Mouse (Mus musculus): Measurements from ENCODE around the gene Gm11172. TPM values are rescaled to one million over a fixed set of nuclear protein-coding genes. Genes with fewer than 3 reads are reported as not detected.

Gene Gm11172
- polyA plus RNA-seq, 1 experiment from 2014 or later, result not detected

DNA sequence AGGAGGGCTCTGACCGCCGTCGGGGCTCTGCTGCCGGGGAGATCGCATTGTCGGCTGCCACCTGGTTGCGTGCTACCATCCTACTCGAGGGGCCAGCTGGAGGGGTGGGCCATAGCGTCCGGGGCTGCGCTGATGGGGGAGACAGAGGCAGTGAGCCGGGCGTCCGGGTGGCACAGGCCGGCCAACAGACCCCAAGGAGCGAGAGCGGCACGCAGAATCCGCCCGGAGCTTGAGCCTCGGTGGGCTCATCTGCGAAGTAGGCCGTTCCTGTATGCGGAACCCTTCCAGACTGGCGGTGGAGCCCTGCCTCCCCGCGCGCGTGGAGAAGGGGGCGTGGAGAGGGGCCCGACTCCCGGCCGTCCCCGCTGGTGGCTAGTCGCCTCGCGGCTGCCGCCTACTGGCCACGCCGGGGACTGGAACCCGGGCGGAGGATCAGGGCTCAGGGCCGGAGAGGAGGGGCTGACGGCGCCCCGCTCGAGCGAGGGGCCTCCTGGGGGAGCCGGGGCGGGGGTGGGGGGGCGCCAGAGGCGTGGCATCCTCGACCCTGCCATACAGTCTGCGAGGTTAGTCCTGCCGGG lies 27.8 kb upstream of the Gm11172 start:
- Histone ChIP-seq H3K27me3 (ENCODE audit: insufficient read depth, low read length) (no peaks in the 10 kb centered on the region), H3K36me3 (ENCODE audit: insufficient read depth, low read length) (no peaks in the 10 kb centered on the region), H3K4me3 (ENCODE audit: low read length) (peak overlapping the region; percentile 75), H3K27ac (ENCODE audit: low read length) (peak overlapping the region; percentile 99), H3K9me3 (ENCODE audit: low read length) (no peaks in the 10 kb centered on the region), H3K9ac (replicated peaks; ENCODE audit: low read length) (peak overlapping the region; percentile 83), H3K4me2 (replicated peaks; ENCODE audit: low read depth, low read length) (peak overlapping the region; percentile 93), H3K4me1 (ENCODE audit: insufficient read depth, low read length) (peaks cover 38% of the 10 kb centered on the region)
- ATAC-seq (ENCODE audit: low FRiP score, low TSS enrichment), result peak; percentile 77
- WGBS, result under 1% methylated on average over 47 of the region's 55 CpGs

DNA sequence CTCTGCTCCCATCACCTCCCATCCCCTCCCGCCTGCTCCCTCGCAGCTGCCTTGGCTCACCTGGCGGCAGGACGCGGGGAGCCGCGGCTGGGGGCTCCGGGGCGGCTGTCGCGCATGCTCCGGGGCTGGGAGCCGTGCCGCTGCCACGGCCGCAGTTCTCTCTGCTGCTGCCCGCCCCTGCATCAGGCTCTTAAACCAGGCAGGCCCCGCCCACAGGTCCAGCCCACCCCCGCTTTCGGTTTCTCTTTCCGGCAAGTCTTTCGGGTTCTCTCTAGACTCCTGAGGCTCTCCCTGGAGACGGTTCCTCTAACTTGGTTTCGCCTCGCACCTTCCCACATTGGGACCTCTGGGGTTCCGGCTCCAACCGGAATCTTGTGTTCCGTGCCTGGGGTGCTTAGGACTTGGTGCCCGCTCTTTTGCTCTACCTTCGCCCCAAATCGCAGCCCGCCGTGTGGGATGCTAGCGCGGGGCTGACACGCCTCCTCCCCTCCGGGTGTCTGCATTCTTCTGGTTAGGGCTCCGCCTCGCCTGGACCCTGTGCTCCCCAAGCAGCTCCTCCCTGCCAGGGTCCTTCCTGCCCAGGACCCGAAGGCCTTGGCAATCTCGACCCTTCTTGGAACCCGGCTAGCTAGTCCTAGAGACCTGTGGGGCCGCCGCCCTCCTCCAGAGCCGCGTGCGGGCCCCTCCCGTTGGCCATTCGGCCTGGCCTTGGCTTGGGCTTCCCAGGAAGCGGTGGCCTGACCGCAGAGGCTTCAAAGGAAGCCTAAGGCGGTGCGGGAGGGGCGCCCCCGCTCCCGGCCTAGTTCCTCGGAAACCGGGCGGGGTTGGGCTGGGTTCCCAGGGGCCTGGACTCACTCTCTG lies 27.1 kb upstream of the Gm11172 start, which contains the start of gene Socs1:
TSS of gene Socs1 (minus strand) at position 166 of the 861 bp plus-strand sequence.
- WGBS, result under 1% methylated on average over 58 of the region's 59 CpGs
- peaks cover 38% of the 10 kb centered on the region for H3K4me1 ChIP-seq (ENCODE audit: insufficient read depth, low read length)

DNA sequence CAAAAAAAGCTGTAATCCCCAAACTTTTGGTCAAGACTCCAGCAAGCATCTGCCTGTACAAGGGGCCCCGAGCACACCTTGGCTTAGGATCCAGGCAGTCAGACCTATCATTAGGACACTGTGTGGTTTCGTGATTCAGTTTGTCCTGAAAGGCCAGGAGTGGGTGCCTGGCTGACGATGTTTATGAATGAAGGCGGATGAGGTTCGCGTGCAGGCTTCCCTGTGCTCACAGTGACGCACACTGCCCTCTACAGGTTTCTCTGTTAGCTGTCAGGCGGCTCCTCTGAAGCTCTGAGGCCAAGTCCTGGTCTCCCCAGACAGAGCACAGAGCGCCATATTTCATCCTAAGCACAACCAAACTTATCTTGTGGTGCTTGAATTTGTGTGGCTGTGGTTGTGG lies 26.4 kb upstream of the Gm11172 start:
- Histone ChIP-seq H3K9ac (replicated peaks; ENCODE audit: low read length) (peak overlapping the region; percentile 83), H3K27me3 (ENCODE audit: insufficient read depth, low read length) (no peaks in the 10 kb centered on the region), H3K4me2 (replicated peaks; ENCODE audit: low read depth, low read length) (peak overlapping the region; percentile 93), H3K9me3 (ENCODE audit: low read length) (no peaks in the 10 kb centered on the region), H3K36me3 (ENCODE audit: insufficient read depth, low read length) (no peaks in the 10 kb centered on the region), H3K27ac (ENCODE audit: low read length) (peak overlapping the region; percentile 99), H3K4me3 (ENCODE audit: low read length) (peak overlapping the region; percentile 75), H3K4me1 (ENCODE audit: insufficient read depth, low read length) (peaks cover 38% of the 10 kb centered on the region)
- peak; percentile 16 for ATAC-seq (ENCODE audit: low FRiP score, low TSS enrichment)
- WGBS, result 1% methylated on average over 9 of the region's 9 CpGs

More for the DNA sequence above, 27.1 kb upstream of the Gm11172 start, which contains the start of gene Socs1:
- H3K4me3 ChIP-seq (ENCODE audit: low read length), result peak within 1 kb of the TSS; percentile 75
- no peaks in the 10 kb centered on the region for H3K9me3 ChIP-seq (ENCODE audit: low read length)
- H3K36me3 ChIP-seq (ENCODE audit: insufficient read depth, low read length), result no peaks in the 10 kb centered on the region
- H3K4me2 ChIP-seq (replicated peaks; ENCODE audit: low read depth, low read length), result peak within 1 kb of the TSS; percentile 93
- H3K27ac ChIP-seq (ENCODE audit: low read length), result peak within 1 kb of the TSS; percentile 99
- peak within 1 kb of the TSS; percentile 83 for H3K9ac ChIP-seq (replicated peaks; ENCODE audit: low read length)
- H3K27me3 ChIP-seq (ENCODE audit: insufficient read depth, low read length), result no peaks in the 10 kb centered on the region
- ATAC-seq (ENCODE audit: low FRiP score, low TSS enrichment), result peak; percentile 88

DNA sequence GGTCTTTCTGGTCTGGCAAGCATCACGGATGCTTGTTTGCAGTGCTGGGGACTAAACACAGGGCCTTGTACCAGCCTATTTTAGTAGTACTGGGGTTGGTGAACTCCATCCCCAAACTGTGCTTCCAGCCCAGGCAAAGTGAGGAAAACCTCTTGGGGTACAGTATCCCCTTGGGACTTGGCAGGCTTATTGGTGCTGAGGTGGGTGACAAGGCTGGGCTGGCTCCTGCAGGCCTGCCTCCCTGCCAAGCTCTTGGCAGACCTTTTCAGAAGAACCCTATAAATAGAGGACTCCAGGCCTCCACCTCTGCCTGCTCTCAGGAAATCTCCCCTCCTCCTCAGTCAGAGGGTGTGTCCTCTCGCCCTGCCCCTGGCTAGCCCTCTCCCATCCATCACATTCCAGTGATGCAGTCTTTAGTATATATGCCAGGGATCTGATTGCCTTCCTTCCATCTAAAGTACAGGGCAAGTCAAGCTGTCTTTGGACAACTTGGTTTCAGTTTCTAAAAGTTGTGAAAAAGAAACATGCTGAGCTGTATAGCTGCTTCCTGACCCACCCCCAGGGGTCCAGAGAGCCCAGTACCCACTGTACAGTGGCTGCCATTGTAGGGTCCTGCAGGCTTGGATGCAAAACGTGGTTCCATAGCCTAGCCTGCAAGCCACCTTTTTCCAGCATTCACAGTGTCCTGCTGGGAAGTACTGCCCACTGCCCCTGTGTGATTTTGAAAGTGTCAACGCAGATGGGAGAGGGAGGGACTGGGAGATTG lies 25.8 kb upstream of the Gm11172 start:
- Histone ChIP-seq H3K4me2 (replicated peaks; ENCODE audit: low read depth, low read length) (no peak overlapping the region), H3K27ac (ENCODE audit: low read length) (peak overlapping the region; percentile 99), H3K36me3 (ENCODE audit: insufficient read depth, low read length) (no peaks in the 10 kb centered on the region), H3K4me1 (ENCODE audit: insufficient read depth, low read length) (peaks cover 32% of the 10 kb centered on the region), H3K9me3 (ENCODE audit: low read length) (no peaks in the 10 kb centered on the region), H3K4me3 (ENCODE audit: low read length) (no peak overlapping the region), H3K9ac (replicated peaks; ENCODE audit: low read length) (peak overlapping the region; percentile 33; the same call in 1 of the 2 replicates), H3K27me3 (ENCODE audit: insufficient read depth, low read length) (no peaks in the 10 kb centered on the region)
- no peak for ATAC-seq (ENCODE audit: low FRiP score, low TSS enrichment)
- WGBS, result 57% methylated on average over 4 of the region's 4 CpGs

DNA sequence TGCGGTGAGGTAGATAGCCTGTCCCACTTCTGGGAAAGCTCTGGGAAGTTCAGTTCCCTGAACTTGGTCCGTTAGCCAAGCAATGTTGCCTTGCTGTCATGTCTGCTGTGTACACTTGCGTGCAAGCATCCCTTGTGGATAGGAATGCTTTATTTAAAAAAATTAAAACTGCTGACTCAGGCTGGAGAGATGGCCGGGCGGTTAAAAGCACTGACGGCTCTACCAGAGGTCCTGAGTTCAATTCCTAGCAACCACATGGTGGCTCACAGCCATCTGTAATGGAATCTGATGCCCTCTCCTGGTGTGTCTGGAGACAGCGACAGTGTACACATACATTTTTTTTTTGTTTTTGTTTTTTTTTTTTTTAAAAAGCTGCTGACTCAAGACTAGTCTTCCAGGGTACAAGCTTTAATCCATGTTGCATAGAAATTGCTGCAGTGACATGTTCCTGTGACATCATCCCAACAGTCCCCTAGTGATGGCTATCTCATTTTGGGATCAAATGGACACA lies 25.1 kb upstream of the Gm11172 start:
- no peak overlapping the region for H3K27ac ChIP-seq (ENCODE audit: low read length)
- no peak overlapping the region for H3K9ac ChIP-seq (replicated peaks; ENCODE audit: low read length)
- no peak overlapping the region for H3K4me2 ChIP-seq (replicated peaks; ENCODE audit: low read depth, low read length)
- H3K4me1 ChIP-seq (ENCODE audit: insufficient read depth, low read length), result peaks cover 26% of the 10 kb centered on the region
- H3K36me3 ChIP-seq (ENCODE audit: insufficient read depth, low read length), result no peaks in the 10 kb centered on the region
- WGBS, result 75% methylated on average over 7 of the region's 7 CpGs
- H3K9me3 ChIP-seq (ENCODE audit: low read length), result no peaks in the 10 kb centered on the region
- H3K4me3 ChIP-seq (ENCODE audit: low read length), result no peak overlapping the region
- no peak for ATAC-seq (ENCODE audit: low FRiP score, low TSS enrichment)
- no peaks in the 10 kb centered on the region for H3K27me3 ChIP-seq (ENCODE audit: insufficient read depth, low read length)

DNA sequence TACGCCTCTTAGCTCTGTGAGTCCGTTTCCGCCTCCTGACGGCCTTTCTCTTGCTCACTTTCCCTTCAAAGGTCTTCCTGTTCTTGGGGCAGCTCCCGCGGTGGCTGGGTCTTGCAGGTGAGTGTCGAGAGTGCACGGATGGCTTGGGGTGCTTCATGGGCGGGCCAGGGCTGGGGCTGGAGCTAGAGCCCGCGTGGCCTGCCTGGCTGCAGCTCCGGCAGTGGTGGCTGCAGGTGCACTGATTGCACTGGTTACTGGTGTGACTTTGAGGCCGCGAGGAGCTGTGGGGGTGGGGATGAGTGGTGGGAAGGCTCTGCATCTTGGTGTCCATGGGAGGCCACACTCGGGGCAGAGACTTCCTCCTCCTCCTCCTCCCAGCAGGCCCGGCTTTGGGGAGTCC lies 24.4 kb upstream of the Gm11172 start, which contains the start of gene Tnp2:
TSS of gene Tnp2 (minus strand) at position 390 of the 400 bp plus-strand sequence.
- Histone ChIP-seq H3K4me3 (ENCODE audit: low read length) (no peak within 1 kb of the TSS), H3K36me3 (ENCODE audit: insufficient read depth, low read length) (no peaks in the 10 kb centered on the region), H3K4me1 (ENCODE audit: insufficient read depth, low read length) (peaks cover 19% of the 10 kb centered on the region), H3K27ac (ENCODE audit: low read length) (no peak within 1 kb of the TSS), H3K9me3 (ENCODE audit: low read length) (no peaks in the 10 kb centered on the region), H3K27me3 (ENCODE audit: insufficient read depth, low read length) (no peaks in the 10 kb centered on the region), H3K9ac (replicated peaks; ENCODE audit: low read length) (no peak within 1 kb of the TSS), H3K4me2 (replicated peaks; ENCODE audit: low read depth, low read length) (no peak within 1 kb of the TSS)
- 43% methylated on average over 16 of the region's 16 CpGs for WGBS
- ATAC-seq (ENCODE audit: low FRiP score, low TSS enrichment), result no peak

DNA sequence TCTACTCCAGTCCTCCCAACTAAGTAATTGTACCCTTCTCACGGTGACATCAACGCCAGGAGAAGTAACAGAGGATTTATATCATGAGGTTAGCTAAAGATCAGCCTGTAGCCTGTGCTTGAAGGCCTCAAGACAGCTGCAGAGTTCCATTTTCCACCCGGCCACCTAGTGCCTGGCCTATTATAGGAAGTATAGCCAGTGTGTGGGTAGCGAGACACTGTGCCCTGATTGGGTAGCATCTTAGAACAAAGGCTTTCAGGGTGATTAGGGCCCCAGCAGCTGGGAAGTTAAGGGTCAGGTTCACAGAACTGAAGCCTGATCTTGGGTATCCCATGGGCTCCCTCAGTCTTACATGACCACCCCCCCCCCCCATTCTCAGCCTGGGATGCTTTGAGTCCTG lies 23.8 kb upstream of the Gm11172 start:
- no peak overlapping the region for H3K27ac ChIP-seq (ENCODE audit: low read length)
- no peak overlapping the region for H3K4me2 ChIP-seq (replicated peaks; ENCODE audit: low read depth, low read length)
- H3K4me3 ChIP-seq (ENCODE audit: low read length), result no peak overlapping the region
- WGBS, result 41% methylated on average over 4 of the region's 4 CpGs
- H3K9me3 ChIP-seq (ENCODE audit: low read length), result no peaks in the 10 kb centered on the region
- H3K27me3 ChIP-seq (ENCODE audit: insufficient read depth, low read length), result no peaks in the 10 kb centered on the region
- no peaks in the 10 kb centered on the region for H3K36me3 ChIP-seq (ENCODE audit: insufficient read depth, low read length)
- H3K4me1 ChIP-seq (ENCODE audit: insufficient read depth, low read length), result peaks cover 13% of the 10 kb centered on the region
- H3K9ac ChIP-seq (replicated peaks; ENCODE audit: low read length), result no peak overlapping the region
- no peak for ATAC-seq (ENCODE audit: low FRiP score, low TSS enrichment)

DNA sequence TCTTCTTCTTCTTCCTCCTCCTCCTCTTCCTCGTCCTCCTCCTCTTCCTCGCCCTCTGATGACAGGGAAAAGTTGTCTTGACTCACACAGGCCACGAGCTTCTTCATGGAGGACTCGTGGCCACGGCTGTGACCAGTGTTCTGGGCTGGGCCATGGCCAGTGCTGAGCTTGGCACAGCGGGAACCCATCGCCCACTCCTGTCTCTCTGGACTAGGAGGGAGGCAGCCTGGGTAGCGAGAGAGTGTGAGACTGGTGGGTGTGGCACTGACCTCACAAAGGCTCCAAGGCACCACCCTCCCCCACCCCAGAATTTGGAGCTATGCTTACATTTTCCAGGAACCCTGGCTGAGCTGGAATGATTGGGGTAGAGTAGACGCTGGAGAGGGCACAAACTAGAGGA lies 22.0 kb upstream of the Gm11172 start, which contains the start of gene Prm3:
TSS of gene Prm3 (minus strand) at position 213 of the 400 bp plus-strand sequence.
- 70% methylated on average over 9 of the region's 9 CpGs for WGBS
- H3K27ac ChIP-seq (ENCODE audit: low read length), result no peak within 1 kb of the TSS
- no peak for ATAC-seq (ENCODE audit: low FRiP score, low TSS enrichment)
- no peak within 1 kb of the TSS for H3K9ac ChIP-seq (replicated peaks; ENCODE audit: low read length)
- H3K9me3 ChIP-seq (ENCODE audit: low read length), result no peaks in the 10 kb centered on the region
- no peaks in the 10 kb centered on the region for H3K27me3 ChIP-seq (ENCODE audit: insufficient read depth, low read length)
- no peak within 1 kb of the TSS for H3K4me3 ChIP-seq (ENCODE audit: low read length)
- peaks cover 9% of the 10 kb centered on the region for H3K4me1 ChIP-seq (ENCODE audit: insufficient read depth, low read length)
- H3K36me3 ChIP-seq (ENCODE audit: insufficient read depth, low read length), result no peaks in the 10 kb centered on the region
- H3K4me2 ChIP-seq (replicated peaks; ENCODE audit: low read depth, low read length), result no peak within 1 kb of the TSS

DNA sequence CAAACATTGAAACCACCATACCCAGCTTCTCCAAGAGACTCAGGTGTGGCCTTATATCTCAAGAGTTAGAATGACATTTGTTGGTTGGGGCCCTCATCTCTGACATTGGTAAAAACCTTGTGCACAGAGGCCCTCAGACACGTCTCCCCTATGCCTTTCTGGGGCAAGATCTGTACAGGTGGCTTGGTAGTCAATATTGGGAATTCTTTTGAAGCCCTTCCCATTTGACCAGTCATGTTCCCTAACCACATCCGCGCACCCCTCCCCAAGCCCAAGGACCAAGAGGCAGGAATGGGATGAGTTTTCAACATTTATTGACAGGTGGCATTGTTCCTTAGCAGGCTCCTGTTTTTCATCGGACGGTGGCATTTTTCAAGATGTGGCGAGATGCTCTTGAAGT lies 16.7 kb upstream of the Gm11172 start, which contains the start of gene Prm2:
TSS of gene Prm2 (minus strand) at position 101 of the 400 bp plus-strand sequence.
- no peak for ATAC-seq (ENCODE audit: low FRiP score, low TSS enrichment)
- H3K9ac ChIP-seq (replicated peaks; ENCODE audit: low read length), result no peak within 1 kb of the TSS
- no peak within 1 kb of the TSS for H3K27ac ChIP-seq (ENCODE audit: low read length)
- H3K27me3 ChIP-seq (ENCODE audit: insufficient read depth, low read length), result peaks cover 13% of the 10 kb centered on the region
- no peaks in the 10 kb centered on the region for H3K36me3 ChIP-seq (ENCODE audit: insufficient read depth, low read length)
- H3K4me2 ChIP-seq (replicated peaks; ENCODE audit: low read depth, low read length), result no peak within 1 kb of the TSS
- H3K4me1 ChIP-seq (ENCODE audit: insufficient read depth, low read length), result no peaks in the 10 kb centered on the region
- WGBS, result 83% methylated on average over 6 of the region's 6 CpGs
- no peaks in the 10 kb centered on the region for H3K9me3 ChIP-seq (ENCODE audit: low read length)
- H3K4me3 ChIP-seq (ENCODE audit: low read length), result no peak within 1 kb of the TSS

Data from kidney, embryonic 16.5 days (tissue).